Mouse (Mus musculus) layer of hippocampus, adult 9-11 months (tissue): Measurements from ENCODE around the gene Pcgf6.
"Not testable (repeated sequence)": the region's sequence is repeated elsewhere in the genome, so short reads cannot be mapped to it uniquely, and the experiment has no call there.

Source experiments
- DNase-seq: peaks from one replicate; pipeline ENCODE4 v3.0.0; 2022

The Pcgf6 gene

DNA sequence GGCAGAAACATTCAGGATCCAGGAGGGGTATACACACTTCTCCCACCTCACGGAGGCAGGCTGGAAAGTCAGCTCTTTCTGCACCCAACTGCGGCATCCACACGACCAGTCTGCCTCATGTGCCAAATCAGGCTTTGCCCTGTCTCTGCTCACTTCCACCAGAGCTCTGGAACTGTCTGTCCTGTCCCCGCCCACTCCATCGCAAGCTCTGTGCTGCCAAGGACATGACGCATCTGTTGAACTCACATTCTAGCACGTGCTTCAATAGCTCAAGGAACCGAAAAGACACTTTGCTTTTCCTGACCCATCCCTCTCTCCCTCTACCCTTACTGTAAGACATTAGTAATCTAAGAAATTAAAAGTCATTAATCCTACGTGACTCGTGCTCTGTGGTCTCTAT lies 25.8 kb downstream of the Pcgf6 start:
- DNase-seq, result no peak

DNA sequence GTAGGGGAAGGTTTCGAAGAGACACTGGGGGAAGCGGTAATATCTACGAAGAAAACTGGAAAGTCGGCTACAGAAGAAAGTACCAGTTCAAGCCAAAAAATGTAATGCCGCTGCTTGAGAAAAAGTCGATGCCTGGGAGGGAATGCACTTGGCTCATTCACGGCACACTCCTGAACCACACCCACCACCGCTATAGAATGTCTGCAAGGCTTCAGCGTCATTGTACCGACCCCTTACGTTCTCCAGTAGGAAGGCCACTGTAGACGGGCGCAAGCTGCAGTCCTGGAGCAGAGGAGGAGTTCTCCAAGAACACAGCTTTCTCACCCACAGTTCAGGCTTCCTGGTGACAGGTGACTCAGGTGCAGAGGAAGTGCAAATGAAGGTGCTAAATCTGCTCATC lies 27.2 kb downstream of the Pcgf6 start:
- no peak for DNase-seq

DNA sequence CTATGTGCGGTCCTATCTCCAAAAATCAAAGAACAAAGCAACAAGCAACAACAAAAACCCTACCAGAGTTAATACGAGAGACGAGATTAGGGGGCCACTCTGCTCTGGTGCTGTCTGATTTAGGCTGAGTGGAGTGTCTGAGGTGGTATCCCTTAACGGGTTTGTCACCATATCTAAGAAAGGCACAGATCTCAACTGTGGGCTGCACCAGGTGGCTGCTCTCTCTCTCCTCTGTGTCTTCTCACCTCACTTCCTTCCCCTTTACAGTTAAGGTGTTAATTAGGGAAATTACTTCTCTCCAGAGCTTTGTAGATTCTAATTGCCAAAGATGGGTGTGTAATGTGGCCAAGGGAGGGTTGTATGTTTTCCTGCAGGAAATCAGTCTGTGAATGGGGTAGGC lies 28.0 kb downstream of the Pcgf6 start:
- no peak for DNase-seq

DNA sequence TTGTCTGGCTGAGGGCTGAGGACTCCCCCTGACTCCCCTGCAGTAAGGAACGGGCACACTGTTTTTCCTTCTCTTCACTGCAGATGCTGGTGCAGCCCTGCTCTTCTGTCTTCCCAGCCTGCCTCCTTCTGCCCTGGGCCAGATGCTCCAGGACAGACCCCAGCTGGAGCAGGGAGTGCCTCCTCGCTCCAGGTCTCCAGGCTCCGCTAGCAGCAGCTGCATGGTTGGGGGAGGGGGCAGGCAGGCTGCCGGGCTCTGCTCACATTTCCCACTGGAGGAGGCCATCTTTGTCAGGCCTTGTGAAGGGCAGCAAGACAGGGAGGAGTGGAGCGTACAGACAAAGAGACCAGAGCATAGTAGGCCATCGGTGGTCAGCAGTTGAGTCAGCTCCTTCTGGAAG lies 31.4 kb downstream of the Pcgf6 start:
- no peak for DNase-seq

DNA sequence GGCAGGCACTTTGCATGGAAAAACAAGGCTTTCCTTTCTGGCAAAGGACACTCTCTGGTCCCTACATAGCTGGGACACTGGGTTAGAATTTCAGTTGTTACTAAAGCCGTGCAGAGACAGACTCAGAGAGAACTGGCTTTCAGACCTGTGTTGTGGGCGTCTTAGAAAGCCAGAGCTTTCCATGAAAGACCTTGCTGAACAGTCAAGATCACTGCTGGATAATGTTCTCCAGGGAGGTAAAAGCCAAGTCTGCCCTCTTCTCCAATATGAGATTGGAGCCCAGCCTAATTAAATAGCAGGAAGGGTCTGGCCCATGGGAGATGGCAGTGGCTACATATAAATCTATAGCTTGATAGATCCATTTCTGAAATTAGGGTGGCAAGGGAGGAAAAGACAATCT lies 32.4 kb downstream of the Pcgf6 start:
- DNase-seq, result no peak

DNA sequence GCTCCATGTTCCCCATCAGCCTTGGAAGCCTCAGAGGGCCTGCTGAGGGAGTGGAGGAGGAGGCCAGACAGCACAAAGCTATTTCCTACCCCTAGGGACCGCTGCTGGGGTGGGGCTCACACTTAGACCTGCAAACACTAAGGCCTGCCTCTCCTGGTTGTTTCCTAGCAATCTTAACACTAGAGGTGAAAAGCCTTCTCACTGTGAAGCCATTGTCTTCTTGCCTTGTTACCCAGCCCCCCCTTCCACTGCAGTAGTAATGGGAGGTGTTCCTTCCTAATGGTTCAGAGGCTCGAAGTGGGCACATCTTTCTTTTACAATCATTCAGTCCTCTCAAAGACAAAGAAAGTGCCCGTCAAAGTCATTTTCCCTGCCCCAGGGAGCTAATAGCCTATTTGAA lies 32.9 kb downstream of the Pcgf6 start:
- no peak for DNase-seq

DNA sequence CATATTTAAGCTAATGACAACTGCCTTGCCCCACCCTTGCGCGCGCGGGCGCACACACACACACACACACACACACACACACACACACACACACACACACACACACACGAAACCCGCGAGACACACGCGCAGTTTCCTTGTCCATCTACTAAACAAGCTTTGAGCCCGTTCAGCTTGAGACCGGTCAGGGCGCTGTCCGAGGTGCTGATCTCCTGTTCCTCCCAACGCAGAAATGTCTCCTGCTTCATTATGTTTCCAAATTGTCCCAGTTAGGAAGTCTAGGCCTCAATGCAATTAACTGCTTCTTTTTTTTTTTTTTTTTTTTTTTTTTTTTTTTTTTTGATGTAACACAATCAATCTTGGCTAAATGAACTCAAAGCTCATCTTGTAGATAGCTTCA lies 34.2 kb downstream of the Pcgf6 start:
- no peak for DNase-seq

DNA sequence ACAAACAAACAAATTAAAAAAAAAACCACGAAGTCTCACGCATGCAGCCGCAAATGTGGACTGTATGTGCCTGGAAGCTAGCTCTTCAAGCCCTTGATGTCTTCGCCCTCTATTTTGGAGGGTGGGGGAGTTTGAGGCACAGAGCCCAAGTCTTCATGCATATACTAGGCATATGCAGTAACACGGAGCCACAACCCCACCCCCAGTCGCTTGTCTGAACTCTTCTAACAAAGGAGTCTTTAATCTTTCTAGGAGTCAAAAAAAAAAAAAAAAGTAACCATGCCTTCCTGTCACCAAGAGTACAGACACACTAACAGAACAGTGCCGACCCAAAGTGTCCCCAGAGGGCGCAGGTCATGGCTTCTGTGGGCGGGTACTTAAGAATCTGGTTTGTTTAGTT lies 34.7 kb downstream of the Pcgf6 start:
- no peak for DNase-seq

DNA sequence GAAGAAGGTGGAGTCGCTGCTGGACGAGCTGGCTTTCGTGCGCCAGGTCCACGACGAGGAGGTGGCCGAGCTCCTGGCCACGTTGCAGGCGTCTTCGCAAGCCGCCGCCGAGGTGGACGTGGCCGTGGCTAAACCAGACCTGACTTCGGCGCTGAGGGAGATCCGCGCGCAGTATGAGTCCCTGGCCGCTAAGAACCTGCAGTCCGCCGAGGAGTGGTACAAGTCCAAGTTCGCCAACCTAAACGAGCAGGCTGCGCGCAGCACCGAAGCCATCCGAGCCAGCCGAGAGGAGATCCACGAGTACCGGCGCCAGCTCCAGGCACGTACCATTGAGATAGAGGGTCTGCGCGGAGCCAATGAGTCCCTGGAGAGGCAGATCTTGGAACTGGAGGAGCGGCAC lies 35.3 kb downstream of the Pcgf6 start:
- no peak for DNase-seq

DNA sequence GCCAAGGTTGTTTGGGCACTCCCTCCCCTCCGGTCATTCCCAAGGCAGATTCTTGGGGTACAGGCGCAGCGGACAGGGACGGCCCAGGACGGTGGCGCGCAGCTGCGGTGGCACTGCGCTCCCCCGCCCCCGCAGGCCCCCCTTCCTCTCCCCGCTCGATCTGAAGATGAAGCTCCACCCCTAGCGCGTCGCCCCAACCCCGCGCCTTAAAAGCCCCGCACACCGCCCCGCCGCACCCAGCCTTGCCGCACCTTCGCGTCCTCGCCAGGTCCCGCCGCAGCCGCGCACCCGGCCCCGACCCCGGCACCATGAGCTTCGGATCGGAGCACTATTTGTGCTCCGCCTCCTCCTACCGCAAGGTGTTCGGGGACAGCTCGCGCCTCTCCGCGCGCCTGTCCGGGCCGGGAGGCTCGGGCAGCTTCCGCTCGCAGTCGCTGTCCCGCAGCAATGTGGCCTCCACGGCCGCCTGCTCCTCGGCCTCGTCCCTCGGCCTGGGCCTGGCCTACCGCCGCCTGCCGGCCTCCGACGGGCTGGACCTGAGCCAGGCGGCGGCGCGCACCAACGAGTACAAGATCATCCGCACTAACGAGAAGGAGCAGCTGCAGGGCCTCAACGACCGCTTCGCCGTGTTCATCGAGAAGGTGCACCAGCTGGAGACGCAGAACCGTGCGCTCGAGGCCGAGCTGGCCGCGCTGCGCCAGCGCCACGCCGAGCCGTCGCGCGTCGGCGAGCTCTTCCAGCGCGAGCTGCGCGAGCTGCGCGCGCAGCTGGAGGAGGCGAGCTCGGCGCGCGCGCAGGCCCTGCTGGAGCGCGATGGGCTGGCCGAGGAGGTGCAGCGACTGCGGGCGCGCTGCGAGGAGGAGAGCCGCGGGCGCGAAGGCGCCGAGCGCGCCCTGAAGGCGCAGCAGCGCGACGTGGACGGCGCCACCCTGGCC lies 36.0 kb downstream of the Pcgf6 start, which contains the start of the genes Ina and Nt5c2:
Gene Ina (plus strand): TSS at position 252 of the 935 bp plus-strand sequence.
Gene Nt5c2 (minus strand): TSS at position 707 of the 935 bp plus-strand sequence.
- peak; percentile 75 for DNase-seq

DNA sequence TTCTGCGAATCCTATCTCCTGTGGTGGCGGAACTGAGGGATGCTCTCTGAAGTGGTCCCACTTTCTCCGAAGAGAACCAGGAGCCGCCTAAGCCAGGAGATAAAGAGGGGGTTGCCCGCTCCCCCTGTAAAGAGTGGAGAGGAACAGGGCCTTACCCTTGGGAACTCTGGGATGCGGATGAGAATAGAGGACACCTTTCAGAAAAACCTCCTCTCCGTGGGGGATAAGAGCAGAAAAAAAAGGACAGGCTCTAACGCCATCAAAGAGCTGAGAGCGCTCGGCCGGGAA lies 36.6 kb downstream of the Pcgf6 start:
- DNase-seq, result no peak

DNA sequence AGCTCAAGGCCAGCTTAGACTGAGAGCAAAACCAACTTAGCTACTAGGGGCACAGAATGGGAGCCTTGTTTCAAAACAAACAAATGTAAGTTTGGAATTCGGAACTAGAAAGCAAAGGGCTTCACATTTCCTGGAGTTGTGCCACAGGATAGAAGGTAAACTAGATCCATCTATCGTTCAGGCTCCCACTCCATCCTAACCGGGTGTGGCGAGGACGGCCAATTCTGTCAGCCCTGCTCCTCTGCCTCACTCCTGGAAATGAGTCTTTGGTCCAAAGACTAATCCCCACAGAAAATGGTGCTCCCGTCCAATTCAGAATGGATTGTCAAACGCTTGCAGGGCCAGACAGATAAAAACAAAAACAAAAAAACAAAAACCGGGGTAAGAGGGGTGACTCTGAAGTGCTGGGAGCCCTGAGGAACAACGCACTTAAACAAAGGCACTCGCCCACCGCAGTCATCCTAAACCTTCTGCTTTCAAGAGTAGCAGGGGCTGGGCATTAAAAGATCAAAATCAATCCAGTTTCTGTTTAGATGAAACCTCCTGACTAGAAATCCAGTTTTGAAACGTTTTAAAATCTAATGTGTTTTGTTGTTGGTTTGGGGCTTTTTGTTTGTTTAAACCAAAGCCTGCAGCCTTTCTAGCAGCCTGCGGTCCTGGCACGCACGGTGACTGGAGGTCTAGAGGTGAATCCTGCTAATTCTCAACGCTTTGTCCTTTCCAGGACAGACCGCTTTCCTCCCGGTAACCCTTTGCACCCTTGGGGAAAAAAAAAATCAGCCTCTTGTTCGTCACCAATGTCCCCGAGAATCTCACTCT lies 37.2 kb downstream of the Pcgf6 start:
- no peak for DNase-seq

DNA sequence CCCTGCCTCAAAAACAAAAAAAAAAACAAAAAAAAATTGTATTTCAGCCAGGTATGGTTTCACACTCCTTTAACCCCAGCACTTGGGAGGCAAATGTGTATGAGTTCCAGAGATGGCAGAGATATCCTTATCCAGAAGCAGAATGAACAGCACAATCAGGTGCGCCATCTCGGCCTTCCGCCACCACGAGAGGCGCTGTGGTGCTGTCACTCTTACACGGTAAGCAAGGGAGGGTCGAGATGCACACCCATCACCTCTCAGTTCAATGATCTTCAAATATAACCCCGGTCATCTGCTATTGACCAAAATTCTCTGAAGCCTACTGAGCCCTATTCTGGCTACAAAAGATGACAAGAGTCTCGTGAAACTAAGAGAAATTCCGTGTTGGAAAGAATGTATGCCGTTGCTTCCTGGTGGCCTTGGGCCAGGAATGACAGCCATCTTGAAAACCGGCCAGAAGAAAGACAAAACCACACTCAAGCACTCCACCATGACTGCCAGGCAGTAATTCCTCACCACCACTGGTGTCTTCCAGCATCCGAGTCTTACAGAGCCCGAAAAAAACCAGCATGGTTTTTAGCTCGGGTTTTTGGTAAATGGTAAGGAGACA lies 38.1 kb downstream of the Pcgf6 start:
- no peak for DNase-seq

DNA sequence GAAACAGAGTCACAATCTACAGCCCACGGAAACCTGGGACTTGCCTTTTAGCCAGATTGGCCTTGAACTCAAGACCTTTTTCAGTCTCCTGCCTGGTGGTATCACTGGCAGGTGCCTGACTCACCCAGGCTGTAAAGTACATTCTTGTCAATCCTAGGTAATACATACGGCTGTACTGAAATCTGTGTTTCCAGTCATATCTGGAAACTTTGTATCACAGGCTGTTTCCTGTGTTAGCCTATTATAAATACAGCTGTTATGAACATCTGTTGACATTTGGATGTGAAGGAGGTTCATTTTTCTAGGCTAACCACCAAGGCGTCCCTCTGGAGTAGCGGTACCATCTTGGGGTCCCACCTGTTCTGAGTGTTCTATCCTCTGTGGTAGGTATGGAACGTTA lies 40.8 kb downstream of the Pcgf6 start:
- no peak for DNase-seq

DNA sequence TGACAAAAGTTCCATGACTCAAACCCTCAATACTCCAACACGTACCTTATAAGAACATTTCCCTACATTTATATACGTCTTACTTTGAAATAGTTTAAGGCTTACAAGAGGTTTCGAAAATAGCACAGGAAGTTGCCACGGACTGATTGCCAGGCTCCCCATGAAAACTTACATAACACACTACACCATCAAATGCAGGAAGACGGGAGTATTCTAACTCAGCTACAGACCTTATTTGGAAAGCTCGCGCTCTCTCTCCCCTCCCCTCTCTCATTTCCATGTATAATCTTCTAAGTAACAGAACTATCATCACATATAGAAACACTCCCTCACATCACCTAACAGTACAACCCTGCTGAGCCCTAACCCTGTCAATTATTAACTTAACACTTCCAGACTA lies 41.3 kb downstream of the Pcgf6 start:
- DNase-seq, result no peak

DNA sequence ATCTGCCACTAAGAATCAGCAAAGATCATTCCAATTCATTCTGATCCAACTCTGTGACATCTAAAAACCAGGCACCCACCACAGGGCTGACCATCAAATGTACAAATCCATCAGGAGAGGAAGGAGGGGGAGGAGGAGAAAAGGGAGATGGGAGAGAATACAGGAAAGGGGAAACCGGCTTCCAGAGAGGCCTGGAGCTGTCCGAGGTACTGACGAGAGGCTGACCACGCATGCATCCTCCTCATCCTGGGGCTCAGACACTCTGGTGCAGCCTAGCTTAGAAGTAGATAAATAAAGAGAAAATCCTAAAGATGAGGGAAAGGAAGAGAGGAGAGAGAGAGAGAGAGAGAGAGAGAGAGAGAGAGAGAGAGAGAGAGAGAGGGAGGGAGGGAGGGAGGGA lies 44.4 kb downstream of the Pcgf6 start:
- DNase-seq, result no peak

DNA sequence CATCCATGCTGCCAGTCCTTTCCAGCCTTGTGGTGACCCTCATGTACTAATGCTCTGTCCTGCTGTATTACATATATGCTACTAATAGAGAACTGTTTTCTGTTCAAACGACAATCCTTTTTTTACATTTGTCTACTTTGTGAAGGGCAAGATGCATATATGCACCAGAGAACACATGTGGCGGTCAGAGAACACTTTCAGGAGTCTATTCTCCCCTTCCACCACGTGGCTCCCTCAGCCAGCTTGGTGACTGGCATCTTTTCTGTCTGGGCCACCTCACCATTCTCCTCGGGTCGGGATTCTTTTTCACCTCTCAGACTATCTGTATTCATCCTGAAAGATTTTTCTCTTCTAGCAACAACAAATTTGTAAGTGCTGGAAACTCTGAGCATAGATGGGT lies 44.8 kb downstream of the Pcgf6 start:
- no peak for DNase-seq

DNA sequence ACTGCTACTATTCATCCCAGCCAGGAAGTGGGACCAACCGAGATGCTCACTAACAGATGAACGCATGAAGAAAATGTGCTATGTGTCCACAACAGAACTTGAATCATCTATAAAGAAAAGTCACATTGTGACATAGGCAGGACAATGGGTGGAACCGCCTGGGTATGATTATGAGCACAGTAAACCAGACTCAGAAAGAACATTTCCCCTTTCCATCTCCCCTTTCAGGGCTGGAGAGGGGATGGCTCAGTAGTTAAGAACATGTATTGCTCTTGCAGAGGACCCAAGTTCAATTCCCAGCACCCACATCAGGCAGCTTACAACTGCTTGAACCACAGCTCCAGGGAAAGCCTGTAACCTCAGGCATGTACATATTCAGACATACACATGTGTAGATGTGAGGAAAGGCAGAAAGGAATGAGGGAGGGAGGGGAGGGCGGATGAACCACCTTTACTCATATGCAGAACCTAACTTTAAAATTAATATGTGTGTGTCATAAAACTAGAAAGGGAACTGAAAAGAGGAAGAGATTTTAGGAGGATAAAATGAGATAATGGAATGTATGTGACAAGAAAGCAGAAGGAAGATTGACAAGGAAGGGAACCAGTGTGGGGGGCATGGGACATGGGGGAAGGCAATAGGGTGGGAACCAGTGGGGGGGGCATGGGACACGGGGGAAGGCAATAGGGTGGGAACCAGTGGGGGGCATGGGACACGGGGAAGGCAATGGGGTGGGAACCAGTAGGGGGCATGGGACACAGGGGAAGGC lies 46.8 kb downstream of the Pcgf6 start:
- no peak for DNase-seq

DNA sequence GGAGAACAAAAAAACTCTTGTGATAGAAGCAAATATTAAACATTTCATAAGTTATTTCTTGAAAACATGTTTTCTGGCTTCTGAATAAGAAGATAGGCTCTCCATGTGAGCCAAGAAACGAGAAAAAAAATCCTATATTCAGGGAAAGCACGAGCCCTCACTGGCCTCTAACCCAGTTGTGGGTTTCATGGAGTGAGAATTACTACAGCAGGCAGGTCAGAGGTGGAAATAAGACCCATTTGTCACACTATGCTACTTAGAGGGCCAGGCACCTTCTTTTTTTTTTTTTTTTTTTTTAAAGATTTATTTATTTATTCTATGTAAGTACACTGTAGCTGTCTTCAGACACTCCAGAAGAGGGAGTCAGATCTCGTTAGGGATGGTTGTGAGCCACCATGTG lies 50.3 kb downstream of the Pcgf6 start:
- not testable (repeated sequence) for DNase-seq

DNA sequence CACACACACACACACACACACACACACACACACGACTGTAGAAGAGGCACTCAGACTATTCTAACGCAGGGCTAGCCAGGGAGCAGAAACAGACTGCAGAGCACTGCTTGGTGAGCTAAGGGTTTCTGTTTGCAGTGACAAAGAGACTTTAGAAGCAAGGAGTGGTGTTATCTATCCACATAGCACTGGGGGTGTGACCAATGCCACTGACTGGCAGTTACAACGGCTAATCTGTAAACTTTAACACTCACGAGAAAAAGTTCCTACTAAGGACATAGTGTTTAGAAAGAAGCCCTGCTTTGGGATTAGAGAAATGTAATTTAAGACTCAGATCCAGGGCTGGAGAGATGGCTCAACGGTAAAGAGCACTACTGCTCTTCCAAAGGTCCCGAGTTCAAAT lies 51.0 kb downstream of the Pcgf6 start:
- no peak for DNase-seq

DNA sequence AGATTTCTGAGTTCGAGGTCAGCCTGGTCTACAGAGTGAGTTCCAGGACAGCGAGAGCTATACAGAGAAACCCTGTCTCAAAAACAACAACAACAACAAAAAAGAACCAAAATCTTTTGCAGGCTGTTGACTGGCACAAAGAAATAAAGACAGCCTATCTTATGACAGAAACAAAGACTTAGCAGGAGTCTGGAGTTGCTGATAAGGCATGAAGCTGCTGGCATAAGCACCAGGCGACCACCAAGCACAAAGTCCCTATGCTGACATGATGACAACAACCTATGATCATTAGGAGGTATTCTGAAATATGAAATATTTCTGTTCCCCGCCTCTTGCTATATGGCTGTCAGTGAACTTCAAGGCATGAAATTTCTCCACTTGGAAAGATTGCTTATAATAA lies 51.8 kb downstream of the Pcgf6 start:
- no peak for DNase-seq

DNA sequence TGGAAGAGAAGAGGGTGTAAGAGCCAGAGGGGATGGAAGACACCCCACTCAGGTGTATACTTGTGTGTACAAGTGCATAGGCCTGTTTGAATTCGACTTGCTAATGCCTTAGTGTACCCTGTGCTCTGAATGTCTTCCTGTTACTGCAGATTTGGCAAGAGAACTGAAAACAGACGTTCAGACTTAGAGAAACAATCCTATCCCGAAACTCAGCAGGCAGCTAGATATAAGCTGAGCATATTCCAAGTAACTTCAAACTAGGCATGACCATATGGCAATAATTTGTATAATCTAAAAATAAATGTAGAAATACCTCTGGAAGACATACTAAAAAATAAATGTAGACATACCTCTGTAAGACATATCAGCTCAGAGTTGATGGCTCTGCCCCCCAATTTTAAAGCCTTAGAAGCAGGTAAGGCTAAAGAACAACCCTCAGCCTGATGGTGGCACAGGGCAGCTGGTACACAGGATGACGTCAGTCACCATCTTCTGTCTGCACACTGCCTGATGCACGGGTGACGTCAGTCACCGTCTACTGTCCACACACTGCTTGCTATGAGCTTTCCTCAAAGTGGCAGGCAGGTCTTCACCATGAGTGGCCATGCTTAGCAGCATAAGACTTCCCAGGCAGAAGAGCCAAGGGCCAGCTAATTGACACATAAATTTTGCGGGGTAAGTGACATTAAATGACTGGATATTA lies 52.4 kb downstream of the Pcgf6 start:
- DNase-seq, result peak; percentile 49
